Mouse (Mus musculus) adrenal gland, postnatal 14 days (tissue): ENCODE data around the gene Tekt1. TPM values are rescaled to one million over a fixed set of nuclear protein-coding genes. Genes with fewer than 3 reads are reported as not detected.
"Not testable (repeated sequence)": the region's sequence is repeated elsewhere in the genome, so short reads cannot be mapped to it uniquely, and the experiment has no call there.

Experiments
- DNase-seq: peaks from one replicate; pipeline ENCODE4 v3.0.0; 2021; ENCODE audit warnings: mixed read lengths
- total RNA-seq: library from RNA; stranded (reverse); gene quantifications from 2 replicates; pipeline ENCODE4 v1.2.3, GENCODE M21; 2021

The Tekt1 gene
- total RNA-seq, 1 experiment from 2014 or later: not detected

GRCm38 (mm10) chr11:72389407-72390142 lies 27.3 kb upstream of the Tekt1 start:
- no peak for DNase-seq

GRCm38 (mm10) chr11:72388113-72388529 lies 25.9 kb upstream of the Tekt1 start:
- no peak for DNase-seq

GRCm38 (mm10) chr11:72379351-72379750 lies 17.1 kb upstream of the Tekt1 start:
- DNase-seq: no peak

GRCm38 (mm10) chr11:72378222-72378621 lies 16.0 kb upstream of the Tekt1 start:
- no peak for DNase-seq

GRCm38 (mm10) chr11:72376562-72376961 lies 14.3 kb upstream of the Tekt1 start:
- DNase-seq: no peak

- DNase-seq: no peak
Measured at GRCm38 (mm10) chr11:72369904-72370672, 7.8 kb upstream of the Tekt1 start.

GRCm38 (mm10) chr11:72367934-72368674 lies 5.9 kb upstream of the Tekt1 start:
- no peak for DNase-seq

- DNase-seq: peak; percentile 71
Measured at GRCm38 (mm10) chr11:72366126-72366525, 3.9 kb upstream of the Tekt1 start.

GRCm38 (mm10) chr11:72364526-72364925 lies 2.3 kb upstream of the Tekt1 start:
- DNase-seq: no peak

GRCm38 (mm10) chr11:72363523-72364240 lies 1.4 kb upstream of the Tekt1 start:
- DNase-seq: peak; percentile 59

- peak; percentile 89 for DNase-seq
Measured at GRCm38 (mm10) chr11:72361385-72362346, 576 bp downstream of the Tekt1 start.

- peak; percentile 84 for DNase-seq
Measured at GRCm38 (mm10) chr11:72354971-72355728, 7.1 kb downstream of the Tekt1 start.

GRCm38 (mm10) chr11:72353186-72353585 lies 9.1 kb downstream of the Tekt1 start:
- DNase-seq: no peak

- DNase-seq: no peak
Measured at GRCm38 (mm10) chr11:72352272-72352671, 10.0 kb downstream of the Tekt1 start.

GRCm38 (mm10) chr11:72349652-72350051 lies 12.6 kb downstream of the Tekt1 start:
- DNase-seq: no peak

- no peak for DNase-seq
Measured at GRCm38 (mm10) chr11:72349016-72349415, 13.2 kb downstream of the Tekt1 start.

- DNase-seq: no peak
Measured at GRCm38 (mm10) chr11:72348563-72348962, 13.7 kb downstream of the Tekt1 start.

- no peak for DNase-seq
Measured at GRCm38 (mm10) chr11:72344486-72344885, 17.8 kb downstream of the Tekt1 start.

GRCm38 (mm10) chr11:72343904-72344303 lies 18.3 kb downstream of the Tekt1 start:
- DNase-seq: peak; percentile 84

GRCm38 (mm10) chr11:72343238-72343625 lies 19.0 kb downstream of the Tekt1 start:
- not testable (repeated sequence) for DNase-seq
